Mouse (Mus musculus) cerebellum, postnatal 10 days (tissue): ENCODE results near the gene Tor4a.
A peak's percentile ranks its signal among the peaks of the same experiment; 100 is the strongest.

Experiments
- DNase-seq, 2 experiments: peaks; one replicate each; pipeline ENCODE4 v3.0.0; 2021; ENCODE audit warnings: mixed read lengths in 2 of 2

Tor4a gene

DNA sequence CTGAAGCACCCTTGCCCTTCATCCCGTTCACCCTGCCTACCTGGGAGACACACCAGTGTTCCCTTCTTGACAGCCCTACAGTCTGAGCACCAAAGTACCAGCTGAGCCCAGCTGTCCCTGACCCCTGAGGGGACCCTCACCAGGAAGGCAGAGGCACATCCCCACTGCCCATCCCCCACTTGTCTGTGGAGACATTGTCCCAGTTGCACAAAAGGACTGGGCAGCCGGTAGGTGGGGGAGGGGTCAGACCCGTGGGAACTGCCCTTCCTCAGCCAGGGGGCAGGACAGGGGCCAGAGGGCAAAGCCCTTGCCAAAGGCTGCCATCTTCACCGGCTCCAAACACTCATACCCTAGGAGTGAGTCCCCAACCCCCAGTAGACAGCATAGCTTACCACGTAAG is 26.9 kb downstream of the Tor4a start:
- DNase-seq = peak in 1 of 2 experiments; percentile 54

DNA sequence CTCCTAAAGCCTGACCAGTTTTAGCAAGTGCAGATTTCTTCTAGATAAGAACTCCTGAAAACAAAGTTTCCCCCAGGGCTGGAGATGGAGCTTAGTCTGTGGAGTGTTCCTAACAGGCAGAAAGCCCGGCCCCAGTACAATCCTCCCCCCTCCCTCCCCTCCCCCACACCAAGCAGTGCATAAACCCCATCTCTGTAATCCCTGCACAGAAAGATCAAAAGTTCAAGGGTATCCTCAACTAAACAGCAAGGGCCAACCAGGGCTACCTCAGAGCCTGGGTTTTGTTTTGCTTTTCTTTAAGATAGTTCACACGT is 28.1 kb downstream of the Tor4a start:
- DNase-seq = peak in 1 of 2 experiments; percentile 0

DNA sequence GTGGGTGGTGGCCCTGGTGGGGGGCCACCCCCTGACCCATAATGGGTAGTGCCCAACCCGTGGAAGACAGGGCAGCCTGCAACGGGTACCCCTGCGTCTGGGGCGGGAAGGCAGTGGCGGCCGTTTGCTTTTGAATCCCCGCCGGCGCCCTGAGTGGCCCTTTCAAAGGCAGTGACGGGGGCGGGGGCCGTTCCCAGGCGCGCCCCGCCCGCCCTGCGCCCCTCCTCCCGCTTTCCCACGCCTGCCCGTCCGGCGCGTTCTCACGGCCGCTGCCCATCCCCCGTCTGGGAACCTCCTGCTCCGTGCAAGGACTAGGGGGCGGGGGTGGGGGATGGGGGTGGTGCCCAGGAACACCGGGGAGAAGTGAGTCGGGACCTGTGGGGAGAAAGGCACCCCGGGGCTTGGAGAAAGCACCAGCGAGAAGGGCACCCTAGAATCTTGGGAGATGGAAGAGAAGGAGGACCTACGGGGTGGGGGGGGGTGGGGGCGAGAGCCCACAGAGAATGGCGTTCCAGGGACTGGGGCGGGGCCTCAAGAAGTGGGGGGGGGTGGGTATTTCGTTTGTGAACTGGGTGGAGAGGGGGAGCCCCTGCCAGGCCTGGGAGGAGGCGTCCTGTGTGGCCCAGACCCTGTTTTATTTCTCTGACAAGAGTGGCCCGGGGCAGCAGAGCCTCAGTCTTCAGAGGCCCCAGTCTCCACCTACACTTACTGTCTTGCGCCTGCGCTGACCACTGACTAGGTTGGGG is 28.6 kb downstream of the Tor4a start:
- DNase-seq = peak; percentile 66 to 78

DNA sequence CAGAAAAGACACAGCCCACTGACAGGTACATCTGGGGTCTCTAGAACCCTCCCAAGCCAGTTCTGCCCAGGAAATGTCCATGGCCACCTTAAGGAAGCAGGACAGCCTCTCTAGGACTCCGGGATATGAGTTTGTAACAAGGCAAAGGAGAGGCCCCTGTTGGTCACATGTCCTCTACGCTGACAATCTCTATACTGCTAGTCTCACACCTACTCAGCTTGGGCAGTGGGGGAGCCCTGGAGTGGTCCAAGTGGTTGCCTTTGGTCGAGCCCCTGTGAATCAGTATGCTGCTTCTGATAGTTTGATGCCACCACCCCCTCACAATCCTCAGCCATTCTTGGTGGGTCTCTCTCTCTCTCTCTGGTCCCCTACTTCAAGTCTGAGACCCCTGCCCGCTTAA is 29.2 kb downstream of the Tor4a start:
- DNase-seq = no peak

DNA sequence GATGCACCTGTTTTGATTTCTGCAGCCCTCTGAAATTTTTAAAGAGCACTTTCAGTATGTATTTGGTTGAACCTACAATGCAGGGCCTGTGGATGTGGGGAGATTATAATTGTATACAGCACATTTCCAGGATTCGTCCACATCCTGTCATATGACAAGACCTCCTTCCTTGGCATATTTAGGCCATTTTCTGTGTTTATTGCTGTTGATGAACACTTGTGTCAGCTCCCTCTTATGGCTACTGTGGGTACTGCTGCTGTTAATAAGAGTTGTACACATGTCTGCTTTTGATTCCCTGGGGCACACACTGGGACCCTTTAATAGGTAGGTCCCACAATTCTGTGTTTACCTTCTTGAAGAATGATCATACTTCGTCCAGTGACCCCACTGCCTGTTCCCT is 39.0 kb downstream of the Tor4a start:
- peak; percentile 73 to 80 for DNase-seq

DNA sequence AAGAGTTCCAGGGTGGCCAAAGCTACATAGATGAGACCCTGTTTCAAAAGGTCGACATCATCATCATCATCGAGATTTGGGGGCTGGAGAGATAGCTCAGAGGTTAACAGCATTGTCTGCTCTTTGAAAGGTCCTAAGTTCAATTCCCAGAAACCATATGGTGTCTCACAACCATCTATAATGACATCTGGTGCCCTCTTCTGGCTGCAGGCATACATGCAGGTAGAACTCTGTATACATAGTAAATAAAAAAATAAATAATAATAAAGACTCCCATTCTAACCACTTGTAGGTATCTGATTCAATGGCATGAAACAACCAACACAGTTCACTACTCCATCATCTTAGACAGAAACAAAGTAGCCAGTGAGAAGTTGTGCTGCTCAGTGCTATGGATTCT is 39.7 kb downstream of the Tor4a start:
- no peak for DNase-seq

DNA sequence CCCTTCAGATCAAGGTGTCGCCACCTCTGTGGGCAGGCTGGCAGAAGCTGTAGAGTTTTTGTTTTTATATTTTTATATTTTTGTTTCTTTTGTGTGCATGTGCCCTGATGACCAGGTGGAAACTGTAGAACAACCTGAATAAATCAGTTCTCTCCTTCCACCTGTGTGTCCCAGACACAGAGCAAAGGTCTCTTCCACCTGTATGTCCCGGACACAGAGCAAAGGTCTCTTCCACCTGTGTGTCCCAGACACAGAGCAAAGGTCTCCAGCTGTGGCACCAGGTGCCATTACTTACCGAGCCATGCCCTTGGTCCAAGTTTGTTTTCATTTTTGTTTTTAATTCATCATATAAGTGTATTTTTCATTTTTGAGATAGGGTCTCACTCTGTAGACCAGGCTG is 40.5 kb downstream of the Tor4a start:
- no peak for DNase-seq

DNA sequence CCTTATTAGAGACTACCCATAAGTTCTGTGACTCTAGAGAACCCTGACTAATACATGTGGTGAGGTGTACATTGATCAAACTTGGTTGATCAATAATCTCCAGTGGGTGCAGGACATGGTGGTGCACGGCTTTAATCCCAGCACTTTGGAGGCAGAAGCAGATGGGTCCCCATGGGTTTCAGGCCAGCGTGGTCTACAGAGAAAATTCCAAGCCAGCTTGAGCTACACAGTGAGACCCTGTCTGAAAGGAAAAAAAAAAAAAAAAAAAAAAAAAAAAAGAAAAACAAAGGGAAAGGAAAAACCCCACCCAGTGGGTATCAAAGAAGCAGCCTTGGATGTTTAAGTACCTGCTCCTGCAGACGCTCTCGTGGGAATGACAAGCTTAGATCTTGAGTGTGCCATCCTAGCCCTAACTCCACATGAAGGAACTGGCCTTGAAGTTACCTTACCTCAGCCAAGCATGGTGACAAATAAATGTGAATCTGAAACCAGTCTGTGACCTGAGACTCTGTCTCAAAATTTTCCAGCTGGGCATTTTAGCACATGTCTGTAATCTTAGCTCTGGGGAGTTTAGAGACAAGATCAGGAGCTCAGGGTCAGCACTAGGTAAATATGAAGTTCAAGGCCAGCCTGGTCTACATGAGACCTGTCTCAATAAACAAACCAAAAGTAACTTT is 45.3 kb downstream of the Tor4a start:
- DNase-seq = no peak

DNA sequence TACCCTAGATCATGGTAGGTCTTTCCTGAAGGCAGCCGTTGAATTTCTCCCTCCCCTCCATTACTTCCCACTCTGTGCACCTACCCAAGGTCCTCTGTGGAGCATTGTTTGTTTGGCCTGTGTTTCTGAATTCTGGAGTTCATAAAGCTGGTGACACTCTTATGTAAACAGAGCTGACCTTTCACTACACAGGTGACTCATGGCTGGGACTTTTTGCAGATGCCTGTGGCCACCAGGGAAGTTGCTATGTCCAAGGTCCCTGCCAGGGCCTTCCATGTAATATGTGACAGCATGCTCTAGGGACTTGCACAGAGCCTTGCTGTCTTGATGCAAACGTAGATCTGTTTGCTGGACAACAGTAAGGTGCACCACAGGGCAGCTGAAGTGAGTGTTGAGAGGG is 47.0 kb downstream of the Tor4a start:
- DNase-seq = no peak

DNA sequence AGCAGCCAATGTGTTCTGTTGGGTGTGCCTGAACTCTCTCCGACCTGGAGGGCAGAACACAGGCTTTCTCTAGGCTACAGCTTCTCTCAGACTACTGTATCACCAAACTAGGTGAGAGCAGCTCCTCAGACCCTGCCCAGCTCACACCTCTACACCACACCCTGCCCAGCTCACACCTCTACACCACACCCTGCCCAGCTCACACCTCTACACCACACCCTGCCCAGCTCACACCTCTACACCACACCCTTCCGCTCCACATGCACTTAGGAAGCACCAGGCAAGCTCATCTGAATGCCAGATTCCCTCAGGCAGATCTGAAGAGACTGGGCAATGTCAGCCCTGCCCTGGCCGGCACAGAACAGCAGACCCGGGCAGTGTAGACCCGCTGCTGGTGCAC is 48.8 kb downstream of the Tor4a start:
- no peak for DNase-seq

DNA sequence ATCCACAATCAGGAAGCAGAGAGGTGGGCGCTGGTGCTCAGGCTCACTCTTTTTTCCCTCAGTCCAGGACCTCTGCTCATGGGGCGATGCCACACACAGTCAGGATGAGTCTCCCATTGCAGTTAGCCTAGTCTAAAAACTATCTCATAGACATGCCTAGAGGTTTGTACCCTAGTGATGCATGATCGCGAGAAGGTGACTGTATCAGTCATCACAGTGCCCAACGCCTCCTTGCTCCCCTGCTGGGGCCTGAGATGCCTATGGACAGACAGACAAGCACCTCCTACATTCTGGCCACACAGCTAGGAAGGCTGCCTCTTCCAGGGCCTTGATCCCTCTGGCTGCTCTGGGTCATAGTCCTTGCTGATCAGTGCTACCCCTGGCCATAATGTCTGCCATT is 49.3 kb downstream of the Tor4a start:
- no peak for DNase-seq

DNA sequence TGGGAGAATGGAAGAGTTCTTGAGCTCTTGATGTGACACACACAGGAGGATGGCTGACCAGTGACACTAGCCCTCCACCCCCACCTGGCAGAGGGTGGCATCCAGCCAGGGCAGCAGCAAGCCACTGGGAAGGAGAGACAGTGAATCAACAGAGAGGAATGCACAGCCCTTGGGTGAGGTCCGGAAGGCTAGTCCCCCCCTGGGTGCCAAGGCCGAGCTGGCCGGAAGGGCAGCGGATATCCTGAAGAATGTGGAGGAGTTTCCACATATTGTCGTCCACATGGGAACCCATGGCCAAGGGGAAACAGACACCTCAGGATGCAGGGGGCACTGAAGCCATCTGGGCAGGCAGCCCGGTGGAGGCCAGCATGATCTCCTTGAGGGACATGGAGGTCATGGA is 51.3 kb downstream of the Tor4a start:
- DNase-seq = no peak
